Mouse (Mus musculus): ENCODE data around the gene Ubl3.

DNA sequence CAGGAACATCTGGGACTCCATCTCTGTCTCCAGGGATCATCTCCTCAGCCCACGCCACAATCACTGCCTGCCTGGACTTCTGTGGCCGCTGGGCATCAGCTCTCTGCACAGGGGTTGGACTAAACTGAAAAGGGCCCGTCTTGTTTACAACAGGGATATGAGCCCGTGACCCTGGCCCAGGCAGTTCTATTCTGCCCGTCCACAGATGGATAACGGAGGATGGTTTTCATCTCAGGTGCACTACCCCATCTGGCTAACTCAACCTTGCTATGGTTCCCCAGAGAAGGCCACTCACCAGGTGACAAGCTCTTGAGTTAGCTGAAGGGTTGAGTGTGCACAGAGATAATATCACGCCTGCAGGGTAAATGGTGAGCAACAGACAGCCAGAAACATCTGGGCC is 78.2 kb downstream of the Ubl3 start:
- TF ChIP-seq CTCF (IDR thresholded peaks at IDR 0.05; ENCODE audit: control insufficient read depth, insufficient read depth, insufficient read length): no peak
- TF ChIP-seq CEBPB (IDR thresholded peaks at IDR 0.05; ENCODE audit: low read depth): no peak
- TF ChIP-seq MAX (IDR thresholded peaks at IDR 0.05): no peak

Measured in C2C12 (cell line).